37 mouse cellular contexts compared by ENCODE assay signal in genomic region chr3:98853685-98854084, GRCm38 (mm10). TPM values are rescaled to one million over a fixed set of nuclear protein-coding genes. Genes with fewer than 3 reads are reported as not detected.
DNase-seq lines count a peak whose midpoint lies in the region; ATAC-seq and TF ChIP-seq lines count a peak whose summit lies in the region.
"Had no signal": no experiment of that assay in that cellular context is flagged by ENCODE, and none has a peak within 500 bp of the region (broad histone marks: within the 10 kb centered on the region; RNA-seq: fewer than 3 reads in every experiment).

No protein-coding gene starts in this region.

- H3K27ac ChIP-seq in heart, postnatal 0 days (ENCODE audit: low read depth): no peak overlapping the region
- no peak overlapping the region for H3K27ac ChIP-seq in liver, adult 2 months (replicated peaks; ENCODE audit: insufficient read depth, low read depth, low read length)
- no peak overlapping the region for H3K27ac ChIP-seq in liver, embryonic 11.5 days (ENCODE audit: low read depth, low read length)
- H3K27ac ChIP-seq in intestine, embryonic 16.5 days (ENCODE audit: low read length): 0 out of 2 replicates have a peak overlapping the region, but pooled peaks have one; percentile 37
- H3K27ac ChIP-seq in stomach, postnatal 0 days (replicated peaks): no peak overlapping the region
- H3K27ac ChIP-seq in hindbrain, embryonic 13.5 days: no peak overlapping the region
- H3K27ac ChIP-seq: embryonic facial prominence, embryonic 10.5 days; embryonic facial prominence, embryonic 15.5 days; forebrain, embryonic 13.5 days; gastrocnemius, adult 2 months; heart, adult 2 months; hindbrain, embryonic 12.5 days; kidney, postnatal 0 days; limb, embryonic 12.5 days; macrophage; midbrain, embryonic 13.5 days; neural tube, embryonic 13.5 days had no signal

- no peaks in the 10 kb centered on the region for H3K4me1 ChIP-seq in heart, postnatal 0 days (ENCODE audit: control insufficient read depth, insufficient read depth)
- peaks cover 9% of the 10 kb centered on the region for H3K4me1 ChIP-seq in liver, adult 2 months (ENCODE audit: control insufficient read depth, insufficient read depth, low read length)
- peaks cover 11% of the 10 kb centered on the region for H3K4me1 ChIP-seq in liver, embryonic 11.5 days (replicated peaks; ENCODE audit: control insufficient read depth, insufficient read depth, low read length)
- H3K4me1 ChIP-seq in intestine, embryonic 16.5 days (ENCODE audit: control insufficient read depth, insufficient read depth, low read length): no peaks in the 10 kb centered on the region; the same call in 1 of the 2 replicates
- H3K4me1 ChIP-seq in stomach, postnatal 0 days (replicated peaks; ENCODE audit: control insufficient read depth, insufficient read depth): no peaks in the 10 kb centered on the region
- no peaks in the 10 kb centered on the region for H3K4me1 ChIP-seq in hindbrain, embryonic 13.5 days (replicated peaks)
- H3K4me1 ChIP-seq: embryonic facial prominence, embryonic 10.5 days; embryonic facial prominence, embryonic 15.5 days; forebrain, embryonic 13.5 days; hindbrain, embryonic 12.5 days; limb, embryonic 12.5 days; midbrain, embryonic 13.5 days; neural tube, embryonic 13.5 days had no signal

- ATAC-seq in heart, postnatal 0 days (ENCODE audit: insufficient read depth, low read depth): no peak
- no peak for ATAC-seq in liver, embryonic 11.5 days (replicated peaks; ENCODE audit: low FRiP score)
- ATAC-seq in intestine, embryonic 16.5 days: peak; percentile 84
- peak; percentile 70; the same call in 1 of the 2 replicates for ATAC-seq in stomach, postnatal 0 days (ENCODE audit: low FRiP score, low TSS enrichment)
- ATAC-seq in hindbrain, embryonic 13.5 days (ENCODE audit: low FRiP score): no peak
- ATAC-seq: forebrain, embryonic 13.5 days; midbrain, embryonic 13.5 days; Patski had no signal

- no peaks in the 10 kb centered on the region for H3K27me3 ChIP-seq in heart, postnatal 0 days (ENCODE audit: control insufficient read depth, insufficient read depth, low read length)
- H3K27me3 ChIP-seq in liver, adult 2 months (ENCODE audit: control insufficient read depth, insufficient read depth, low read length): peaks cover 6% of the 10 kb centered on the region; the same call in 1 of the 2 replicates
- H3K27me3 ChIP-seq in liver, embryonic 11.5 days (replicated peaks; ENCODE audit: control insufficient read depth, insufficient read depth, low read length): no peaks in the 10 kb centered on the region
- no peaks in the 10 kb centered on the region for H3K27me3 ChIP-seq in intestine, embryonic 16.5 days (replicated peaks; ENCODE audit: control insufficient read depth, insufficient read depth, low read length)
- no peaks in the 10 kb centered on the region for H3K27me3 ChIP-seq in stomach, postnatal 0 days (ENCODE audit: control insufficient read depth, insufficient read depth, low read length)
- no peaks in the 10 kb centered on the region for H3K27me3 ChIP-seq in hindbrain, embryonic 13.5 days
- H3K27me3 ChIP-seq: embryonic facial prominence, embryonic 15.5 days; forebrain, embryonic 13.5 days; hindbrain, embryonic 12.5 days; limb, embryonic 12.5 days; midbrain, embryonic 13.5 days; neural tube, embryonic 13.5 days had no signal

- H3K9me3 ChIP-seq in heart, postnatal 0 days (replicated peaks; ENCODE audit: control insufficient read depth, low read length): no peaks in the 10 kb centered on the region
- H3K9me3 ChIP-seq in liver, embryonic 11.5 days (ENCODE audit: control insufficient read depth, low read length): no peaks in the 10 kb centered on the region
- no peaks in the 10 kb centered on the region for H3K9me3 ChIP-seq in intestine, embryonic 16.5 days (ENCODE audit: control insufficient read depth, low read length)
- H3K9me3 ChIP-seq in stomach, postnatal 0 days (ENCODE audit: control insufficient read depth, low read length): no peaks in the 10 kb centered on the region
- no peaks in the 10 kb centered on the region for H3K9me3 ChIP-seq in hindbrain, embryonic 13.5 days
- H3K9me3 ChIP-seq: embryonic facial prominence, embryonic 10.5 days; embryonic facial prominence, embryonic 15.5 days; forebrain, embryonic 13.5 days; hindbrain, embryonic 12.5 days; limb, embryonic 12.5 days; midbrain, embryonic 13.5 days; neural tube, embryonic 13.5 days had no signal

- TF ChIP-seq EP300 in heart, postnatal 0 days (IDR thresholded peaks at IDR 0.05; ENCODE audit: low read depth): no peak
- no peak for TF ChIP-seq EP300 in stomach, postnatal 0 days (optimal IDR thresholded peaks at IDR 0.05)

- TF ChIP-seq CTCF in heart, postnatal 0 days (IDR thresholded peaks at IDR 0.05; ENCODE audit: low read depth): no peak
- no peak for TF ChIP-seq CTCF in liver, adult 2 months (IDR thresholded peaks at IDR 0.05; ENCODE audit: low read depth, low read length)
- no peak for TF ChIP-seq CTCF in stomach, postnatal 0 days (IDR thresholded peaks at IDR 0.05; ENCODE audit: low read depth)

- no peak for TF ChIP-seq POLR2A in liver, adult 2 months (IDR thresholded peaks at IDR 0.05; ENCODE audit: extremely low read depth, insufficient read depth, low read length)

- no peak overlapping the region for H3K9ac ChIP-seq in heart, postnatal 0 days (replicated peaks; ENCODE audit: low read depth, low read length)
- no peak overlapping the region for H3K9ac ChIP-seq in liver, adult 2 months (ENCODE audit: low read depth, low read length)
- H3K9ac ChIP-seq in liver, embryonic 11.5 days (ENCODE audit: low read depth, low read length): no peak overlapping the region
- no peak overlapping the region for H3K9ac ChIP-seq in intestine, embryonic 16.5 days (ENCODE audit: low read depth, low read length)
- no peak overlapping the region for H3K9ac ChIP-seq in stomach, postnatal 0 days (ENCODE audit: low read length)
- H3K9ac ChIP-seq in hindbrain, embryonic 13.5 days: no peak overlapping the region
- H3K9ac ChIP-seq: embryonic facial prominence, embryonic 15.5 days; forebrain, embryonic 13.5 days; hindbrain, embryonic 12.5 days; limb, embryonic 12.5 days; midbrain, embryonic 13.5 days; neural tube, embryonic 13.5 days had no signal

- no peaks in the 10 kb centered on the region for H3K36me3 ChIP-seq in heart, postnatal 0 days (replicated peaks; ENCODE audit: control insufficient read depth, insufficient read depth, low read length)
- H3K36me3 ChIP-seq in liver, adult 2 months (ENCODE audit: control insufficient read depth, insufficient read depth, low read length): no peaks in the 10 kb centered on the region
- H3K36me3 ChIP-seq in liver, embryonic 11.5 days (ENCODE audit: control insufficient read depth, insufficient read depth, low read length): no peaks in the 10 kb centered on the region
- no peaks in the 10 kb centered on the region for H3K36me3 ChIP-seq in intestine, embryonic 16.5 days (ENCODE audit: control insufficient read depth, insufficient read depth, low read length)
- H3K36me3 ChIP-seq in stomach, postnatal 0 days (ENCODE audit: control insufficient read depth, insufficient read depth, low read length): no peaks in the 10 kb centered on the region
- no peaks in the 10 kb centered on the region for H3K36me3 ChIP-seq in hindbrain, embryonic 13.5 days
- H3K36me3 ChIP-seq: embryonic facial prominence, embryonic 10.5 days; embryonic facial prominence, embryonic 15.5 days; hindbrain, embryonic 12.5 days; limb, embryonic 12.5 days; midbrain, embryonic 13.5 days; neural tube, embryonic 13.5 days had no signal

- H3K4me3 ChIP-seq in heart, postnatal 0 days (ENCODE audit: low read depth, low read length): no peak overlapping the region
- no peak overlapping the region for H3K4me3 ChIP-seq in liver, adult 2 months (ENCODE audit: insufficient read depth, low read depth, low read length)
- no peak overlapping the region for H3K4me3 ChIP-seq in liver, embryonic 11.5 days (ENCODE audit: low read depth, low read length)
- H3K4me3 ChIP-seq in intestine, embryonic 16.5 days (ENCODE audit: low read length): no peak overlapping the region
- H3K4me3 ChIP-seq in stomach, postnatal 0 days (ENCODE audit: low read depth, low read length): no peak overlapping the region
- no peak overlapping the region for H3K4me3 ChIP-seq in hindbrain, embryonic 13.5 days
- H3K4me3 ChIP-seq: embryonic facial prominence, embryonic 10.5 days; embryonic facial prominence, embryonic 15.5 days; forebrain, embryonic 13.5 days; gastrocnemius, adult 2 months; heart, adult 2 months; hindbrain, embryonic 12.5 days; limb, embryonic 12.5 days; midbrain, embryonic 13.5 days; neural tube, embryonic 13.5 days had no signal

- H3K4me2 ChIP-seq in heart, postnatal 0 days (ENCODE audit: low read depth, low read length): no peak overlapping the region
- H3K4me2 ChIP-seq in liver, embryonic 11.5 days: no peak overlapping the region
- H3K4me2 ChIP-seq in intestine, embryonic 16.5 days (ENCODE audit: low read depth, low read length): no peak overlapping the region
- no peak overlapping the region for H3K4me2 ChIP-seq in stomach, postnatal 0 days (replicated peaks; ENCODE audit: low read depth)
- H3K4me2 ChIP-seq in hindbrain, embryonic 13.5 days: no peak overlapping the region
- H3K4me2 ChIP-seq: embryonic facial prominence, embryonic 15.5 days; forebrain, embryonic 13.5 days; hindbrain, embryonic 12.5 days; limb, embryonic 12.5 days; midbrain, embryonic 13.5 days; neural tube, embryonic 13.5 days had no signal

- 16% methylated on average over 1 of the region's 1 CpGs for WGBS in heart, postnatal 0 days
- WGBS in liver, adult 2 months: 4% methylated on average over 1 of the region's 1 CpGs
- 33% methylated on average over 1 of the region's 1 CpGs for WGBS in liver, embryonic 11.5 days
- 21% methylated on average over 1 of the region's 1 CpGs for WGBS in intestine, embryonic 16.5 days
- WGBS in stomach, postnatal 0 days: 16% methylated on average over 1 of the region's 1 CpGs
- WGBS in hindbrain, embryonic 13.5 days: 40% methylated on average over 1 of the region's 1 CpGs

- intact Hi-C loops in heart, postnatal 14 days (cut with DNase I): no loop called here

- no peaks in the 10 kb centered on the region for H3K79me2 ChIP-seq in liver, adult 2 months (ENCODE audit: control insufficient read depth, insufficient read depth, low read length)

- peak; percentile 6 for DNase-seq in heart, postnatal 0 days (ENCODE audit: low spot score)
- DNase-seq in heart, postnatal 14 days: no peak
- peak; percentile 86 for DNase-seq in liver, adult 2 months (ENCODE audit: extremely low read depth, low read depth, low spot score)
- DNase-seq in liver, embryonic 11.5 days (ENCODE audit: low spot score): no peak
- DNase-seq in stomach, postnatal 0 days (ENCODE audit: low spot score): no peak
- DNase-seq in cerebellum, adult 9-10 months: no peak
- DNase-seq: adrenal gland, postnatal 14 days; cerebellum, adult 2 months; cerebellum, postnatal 25 days; gastrocnemius, adult 2 months; gastrocnemius, postnatal 36 days; heart, adult 2 months; heart, postnatal 36 days; right cerebral cortex, postnatal 4 days; thymus, adult 2 months; thymus, postnatal 36 days had no signal

RNA-seq across cellular contexts. Expression of gene Hsd3b1, which starts 5.9 kb away (rescaled TPM):
- 0.19 TPM in 1 of 2 replicates, not detected in the other for total RNA-seq in heart, postnatal 0 days (2014; rRNA removed; ENCODE audit: low replicate concordance)
- not detected in 2 replicates for polyA plus RNA-seq in heart, postnatal 0 days (2015; fragmentation: Nextera tagmentation; extraction: Ambion mirVana)
- not detected for total RNA-seq in heart, postnatal 14 days (2021)
- total RNA-seq in liver, adult 2 months (2014; rRNA removed): 0.65 and 35.3 TPM in 2 replicates
- polyA plus RNA-seq in liver, adult 2 months (2012; rRNA removed): 0.29 and 0.46 TPM in 2 replicates
- polyA plus RNA-seq in liver, embryonic 11.5 days (2014; fragmentation: Nextera tagmentation; extraction: Ambion mirVana): 8.3 and 8.4 TPM in 2 replicates
- 0.67 and 16.6 TPM in 2 replicates for polyA plus RNA-seq in intestine, embryonic 16.5 days (2015; fragmentation: Nextera tagmentation; extraction: Ambion mirVana)
- 1.6 TPM in 2 replicates for polyA plus RNA-seq in stomach, postnatal 0 days (2015; fragmentation: Nextera tagmentation; extraction: Ambion mirVana)
- polyA plus RNA-seq in hindbrain, embryonic 13.5 days (2015; fragmentation: Nextera tagmentation; extraction: Ambion mirVana): 0.13 and 0.27 TPM in 2 replicates
- total RNA-seq: gastrocnemius, adult 2 months; gastrocnemius, postnatal 36 days; heart, adult 2 months; heart, postnatal 36 days; layer of hippocampus, adult 18-20 months; layer of hippocampus, postnatal 10 days; left cerebral cortex, adult 18-20 months; left cerebral cortex, postnatal 25 days; megakaryocyte-erythroid progenitor cell, adult 5-6 weeks; MEL had no signal
- polyA plus RNA-seq: cerebellum, adult 2 months; embryonic facial prominence, embryonic 15.5 days; forebrain, embryonic 13.5 days; heart, embryonic 14.5 days; lung, embryonic 16.5 days; macrophage; neural tube, embryonic 13.5 days; Patski; spleen, adult 2 months had no signal

RNA-seq across cellular contexts. Expression of gene Hao2, which starts 39.4 kb away (rescaled TPM):
- total RNA-seq in heart, postnatal 0 days (2014; rRNA removed; ENCODE audit: low replicate concordance): not detected in 2 replicates
- polyA plus RNA-seq in heart, postnatal 0 days (2015; fragmentation: Nextera tagmentation; extraction: Ambion mirVana): not detected in 2 replicates
- not detected for total RNA-seq in heart, postnatal 14 days (2021)
- 20.8 and 30.0 TPM in 2 replicates for total RNA-seq in liver, adult 2 months (2014; rRNA removed)
- 18.7 and 33.7 TPM in 2 replicates for polyA plus RNA-seq in liver, adult 2 months (2012; rRNA removed)
- polyA plus RNA-seq in liver, embryonic 11.5 days (2014; fragmentation: Nextera tagmentation; extraction: Ambion mirVana): 0.22 and 0.49 TPM in 2 replicates
- polyA plus RNA-seq in intestine, embryonic 16.5 days (2015; fragmentation: Nextera tagmentation; extraction: Ambion mirVana): 64.9 and 77.4 TPM in 2 replicates
- not detected in 2 replicates for polyA plus RNA-seq in stomach, postnatal 0 days (2015; fragmentation: Nextera tagmentation; extraction: Ambion mirVana)
- 0.25 TPM in 1 of 2 replicates, not detected in the other for polyA plus RNA-seq in hindbrain, embryonic 13.5 days (2015; fragmentation: Nextera tagmentation; extraction: Ambion mirVana)
- total RNA-seq: gastrocnemius, adult 2 months; gastrocnemius, postnatal 36 days; heart, adult 2 months; heart, postnatal 36 days; layer of hippocampus, adult 18-20 months; layer of hippocampus, postnatal 10 days; left cerebral cortex, adult 18-20 months; left cerebral cortex, postnatal 25 days; megakaryocyte-erythroid progenitor cell, adult 5-6 weeks; MEL had no signal
- polyA plus RNA-seq: cerebellum, adult 2 months; embryonic facial prominence, embryonic 10.5 days; embryonic facial prominence, embryonic 15.5 days; heart, adult 2 months; heart, embryonic 14.5 days; hindbrain, embryonic 12.5 days; limb, embryonic 12.5 days; macrophage; midbrain, embryonic 13.5 days; neural tube, embryonic 13.5 days; Patski had no signal

RNA-seq across cellular contexts. Expression of gene Hsd3b6, which starts 39.4 kb away (rescaled TPM):
- not detected in 2 replicates for total RNA-seq in heart, postnatal 0 days (2014; rRNA removed; ENCODE audit: low replicate concordance)
- polyA plus RNA-seq in heart, postnatal 0 days (2015; fragmentation: Nextera tagmentation; extraction: Ambion mirVana): not detected in 2 replicates
- not detected for total RNA-seq in heart, postnatal 14 days (2021)
- 0.07 TPM in 1 of 2 replicates, not detected in the other for total RNA-seq in liver, adult 2 months (2014; rRNA removed)
- not detected in 2 replicates for polyA plus RNA-seq in liver, adult 2 months (2012; rRNA removed)
- polyA plus RNA-seq in liver, embryonic 11.5 days (2014; fragmentation: Nextera tagmentation; extraction: Ambion mirVana): 29.0 and 32.1 TPM in 2 replicates
- polyA plus RNA-seq in intestine, embryonic 16.5 days (2015; fragmentation: Nextera tagmentation; extraction: Ambion mirVana): 0.18 and 0.27 TPM in 2 replicates
- 0.15 TPM in 1 of 2 replicates, not detected in the other for polyA plus RNA-seq in stomach, postnatal 0 days (2015; fragmentation: Nextera tagmentation; extraction: Ambion mirVana)
- polyA plus RNA-seq in hindbrain, embryonic 13.5 days (2015; fragmentation: Nextera tagmentation; extraction: Ambion mirVana): 9.7 and 10.1 TPM in 2 replicates
- total RNA-seq: gastrocnemius, adult 2 months; gastrocnemius, postnatal 36 days; heart, adult 2 months; heart, postnatal 36 days; layer of hippocampus, adult 18-20 months; layer of hippocampus, postnatal 10 days; left cerebral cortex, adult 18-20 months; left cerebral cortex, postnatal 25 days; megakaryocyte-erythroid progenitor cell, adult 5-6 weeks; MEL had no signal
- polyA plus RNA-seq: cerebellum, adult 2 months; heart, adult 2 months; macrophage; spleen, adult 2 months had no signal

Comparison
In these comparisons a context has a peak if more than half of its experiments do, and no peak if none do; other contexts are left out.
1. DNase-seq: peak in heart, postnatal 0 days (single experiment) and liver, adult 2 months (single experiment); none in heart, postnatal 14 days (0 of 2), liver, embryonic 11.5 days (single experiment), stomach, postnatal 0 days (single experiment) and cerebellum, adult 9-10 months (single experiment).
2. RNA of gene Hao2, which starts 39.4 kb away (polyA plus RNA-seq): 64.9 to 77.4 TPM in intestine, embryonic 16.5 days and 18.7 to 33.7 TPM in liver, adult 2 months; 0.22 to 0.49 TPM in liver, embryonic 11.5 days, 0.25 TPM in hindbrain, embryonic 13.5 days, not detected in stomach, postnatal 0 days and not detected in heart, postnatal 0 days; every median in the first group is over 10 times any median in the second.
3. ATAC-seq: peak in intestine, embryonic 16.5 days (single experiment) and stomach, postnatal 0 days (single experiment); none in heart, postnatal 0 days (single experiment), liver, embryonic 11.5 days (single experiment) and hindbrain, embryonic 13.5 days (single experiment).